Mouse (Mus musculus) stomach, postnatal 0 days (tissue): Measurements from ENCODE around the gene Gm3183. TPM values are rescaled to one million over a fixed set of nuclear protein-coding genes. Genes with fewer than 3 reads are reported as not detected.
"Not testable (repeated sequence)": the region's sequence is repeated elsewhere in the genome, so short reads cannot be mapped to it uniquely, and the experiment has no call there.

ENCODE experiments used
- ATAC-seq: fragments of 200-750 bp; cut with Nextera tagmentation; 2 replicates; pipeline ENCODE4 v1.8.0; 2017; ENCODE audit not compliant: low FRiP score, low TSS enrichment
- DNase-seq: peaks from one replicate; pipeline ENCODE4 v3.0.0-alpha.2; 2016; ENCODE audit warnings: low spot score
- H3K27ac ChIP-seq: fragments of 300-500 bp; sonication (generic); replicated peaks from 2 replicates; pipeline ENCODE4 v1.5.1; 2014; ENCODE audit warnings: mild to moderate bottlenecking, control low read depth
- H3K27me3 ChIP-seq: fragments of 300-500 bp; sonication (generic); 2 replicates; pipeline ENCODE4 v1.6.1; 2014; ENCODE audit warnings: low read length; ENCODE audit not compliant: control insufficient read depth, insufficient read depth
- H3K36me3 ChIP-seq: fragments of 300-500 bp; sonication (generic); 2 replicates; pipeline ENCODE4 v1.6.1; 2014; ENCODE audit warnings: low read length, mixed read lengths; ENCODE audit not compliant: control insufficient read depth, insufficient read depth
- H3K4me1 ChIP-seq: fragments of 300-500 bp; sonication (generic); replicated peaks from 2 replicates; pipeline ENCODE4 v1.6.1; 2014; ENCODE audit warnings: antibody characterized with exemption; ENCODE audit not compliant: control insufficient read depth, insufficient read depth
- H3K4me2 ChIP-seq: fragments of 300-500 bp; sonication (generic); replicated peaks from 2 replicates; pipeline ENCODE4 v1.6.1; 2014; ENCODE audit warnings: low read depth, mild to moderate bottlenecking, control low read depth, moderate library complexity
- H3K4me3 ChIP-seq: fragments of 300-500 bp; sonication (generic); 2 replicates; pipeline ENCODE4 v1.5.1; 2014; ENCODE audit warnings: low read depth, low read length, control low read depth
- H3K9ac ChIP-seq: fragments of 300-500 bp; sonication (generic); 2 replicates; pipeline ENCODE4 v1.6.1; 2014; ENCODE audit warnings: mild to moderate bottlenecking, low read length, control low read depth, mixed read lengths
- H3K9me3 ChIP-seq: fragments of 300-500 bp; sonication (generic); 2 replicates; pipeline ENCODE4 v1.6.1; 2016; ENCODE audit warnings: low read length; ENCODE audit not compliant: control insufficient read depth
- WGBS: fragments of 180-500 bp; shearing (Covaris S2); extraction: QIAGEN DNeasy Blood & Tissue Kit; methylation state at CpG from one replicate; pipeline ENCODE4 v1.1.7; 2014; 5-methylcytosine and 5-hydroxymethylcytosine counted together
- polyA plus RNA-seq: library from polyadenylated mRNA; unstranded; fragments of >200 nt; fragmentation: Nextera tagmentation; extraction: Ambion mirVana; gene quantifications from 2 replicates; pipeline ENCODE4 v1.2.1, GENCODE M21; 2015

The Gm3183 gene
- 0.27 TPM in 1 of 2 replicates, not detected in the other for polyA plus RNA-seq

DNA sequence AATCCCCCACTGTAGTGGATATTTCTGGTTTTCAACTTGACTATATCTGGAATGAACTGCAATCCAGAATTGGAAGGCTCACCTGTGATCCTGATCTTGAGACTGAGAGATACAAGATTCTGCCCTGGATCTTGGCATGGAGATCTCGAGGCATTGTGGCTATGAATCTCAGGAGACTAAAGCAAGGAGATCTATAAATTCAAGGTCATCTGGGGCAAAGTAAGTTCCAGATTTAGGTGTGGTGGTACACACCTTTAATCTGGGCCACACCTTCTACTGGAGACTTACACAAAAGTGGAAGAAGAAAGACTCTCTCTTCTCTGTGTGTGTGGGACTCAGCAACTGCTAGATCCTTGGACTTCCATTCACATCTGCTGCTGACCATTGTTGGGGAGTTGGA, at the start of gene Gm3183:
Gm3183 (plus strand) TSS at position 301 of the 400 bp plus-strand sequence.
- WGBS, result no CpG with 5 or more reads among the region's 1 CpGs
- H3K4me2 ChIP-seq, H3K27me3 ChIP-seq, H3K9ac ChIP-seq, H3K9me3 ChIP-seq, DNase-seq, H3K4me1 ChIP-seq, H3K4me3 ChIP-seq, H3K27ac ChIP-seq, ATAC-seq, H3K36me3 ChIP-seq: not testable (repeated sequence)

Other genes starting within 250 kb of the Gm3183 start
- not detected in 2 replicates for gene Gm3147, start 249.1 kb upstream of the Gm3183 start, polyA plus RNA-seq
- gene Gm6509, start 241.5 kb upstream of the Gm3183 start, polyA plus RNA-seq, result not detected in 2 replicates
- not detected in 2 replicates for gene Gm6205, start 217.1 kb upstream of the Gm3183 start, polyA plus RNA-seq
- gene Gm6367, start 123.2 kb downstream of the Gm3183 start, polyA plus RNA-seq, result not detected in 2 replicates
- gene Gm7942, start 241.5 kb downstream of the Gm3183 start, polyA plus RNA-seq, result not detected in 2 replicates